Comparison of ENCODE assay signal across 14 mouse cellular contexts in genomic region chr1:72213954-72214353, GRCm38 (mm10).
"Had no signal": no experiment of that assay in that cellular context is flagged by ENCODE, and none has a peak within 500 bp of the region (broad histone marks: within the 10 kb centered on the region; RNA-seq: fewer than 3 reads in every experiment).

No protein-coding gene starts in this region.

- DNase-seq: kidney, postnatal 25 days; left cerebral cortex, postnatal 4 days; lung, adult 18-20 months; midbrain, embryonic 14.5 days; right cerebral cortex, adult 18-20 months; right cerebral cortex, postnatal 25 days; thymus, postnatal 36 days had no signal

- H3K9ac ChIP-seq: limb, embryonic 13.5 days; liver, embryonic 14.5 days; neural tube, embryonic 15.5 days had no signal

- H3K36me3 ChIP-seq: limb, embryonic 13.5 days; midbrain, embryonic 10.5 days; neural tube, embryonic 15.5 days had no signal

- H3K9me3 ChIP-seq: limb, embryonic 13.5 days; midbrain, embryonic 10.5 days; neural tube, embryonic 15.5 days had no signal

- H3K4me2 ChIP-seq: limb, embryonic 13.5 days; neural tube, embryonic 15.5 days had no signal

- ATAC-seq: lung, postnatal 0 days had no signal

- H3K4me3 ChIP-seq: layer of hippocampus, adult 2 months; limb, embryonic 13.5 days; midbrain, embryonic 10.5 days; myocyte; neural tube, embryonic 15.5 days had no signal

- H3K27ac ChIP-seq: layer of hippocampus, adult 2 months; limb, embryonic 13.5 days; liver, embryonic 14.5 days; midbrain, embryonic 10.5 days; neural tube, embryonic 15.5 days had no signal
